ENCODE assay signal across 8 mouse cellular contexts in the genomic region with DNA sequence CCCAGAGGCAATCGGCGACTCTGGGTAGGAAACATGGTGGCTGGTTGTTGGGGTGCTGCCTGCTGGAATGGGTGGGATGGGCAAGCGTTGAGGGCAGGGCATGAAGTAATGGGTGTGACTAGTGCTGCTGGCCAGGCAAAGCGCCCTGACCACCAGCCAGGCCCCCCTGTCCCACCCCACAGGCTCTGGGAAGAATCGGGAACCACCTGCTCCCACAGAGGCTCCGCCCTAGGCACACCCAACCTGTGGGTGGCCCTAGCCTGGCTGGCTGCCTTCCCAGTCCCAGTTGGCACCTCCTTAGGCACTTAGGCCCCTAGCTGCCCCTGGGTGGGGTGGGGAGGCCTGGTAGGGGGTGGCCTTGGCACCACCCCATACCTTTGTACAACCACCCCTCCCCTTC. TPM values are rescaled to one million over a fixed set of nuclear protein-coding genes. Genes with fewer than 3 reads are reported as not detected.
DNase-seq lines count a peak whose midpoint lies in the region; ATAC-seq and TF ChIP-seq lines count a peak whose summit lies in the region.

No protein-coding gene starts in this region.

- H3K9me3 ChIP-seq in neural tube, embryonic 12.5 days, result no peaks in the 10 kb centered on the region
- H3K9me3 ChIP-seq in erythroblast, embryonic 14.5 days (ENCODE audit: control insufficient read depth, low read length), result no peaks in the 10 kb centered on the region

- DNase-seq in neural tube, embryonic 10.5 days (ENCODE audit: extremely low spot score, low spot score), result no peak
- peak; percentile 77 to 87 for DNase-seq in heart, postnatal 10 days
- peak; percentile 78 to 93 for DNase-seq in kidney, postnatal 25 days
- DNase-seq in embryo, embryonic 10.5 days (ENCODE audit: low spot score), result no peak
- DNase-seq in layer of hippocampus, adult 11-12 months (ENCODE audit: low spot score), result no peak

- H3K27ac ChIP-seq in neural tube, embryonic 12.5 days, result no peak overlapping the region

- 89% methylated on average over 6 of the region's 6 CpGs for WGBS in neural tube, embryonic 12.5 days

- no peak overlapping the region for H3K4me3 ChIP-seq in neural tube, embryonic 12.5 days
- H3K4me3 ChIP-seq in erythroblast, embryonic 14.5 days (replicated peaks), result peak overlapping the region; percentile 95
- H3K4me3 ChIP-seq in myocyte, result peak overlapping the region; percentile 2

- peak overlapping the region; percentile 35 for H3K9ac ChIP-seq in neural tube, embryonic 12.5 days

- H3K4me2 ChIP-seq in neural tube, embryonic 12.5 days (replicated peaks), result peak overlapping the region; percentile 9; the same call in 1 of the 2 replicates
- H3K4me2 ChIP-seq in myocyte (ENCODE audit: low read depth), result peak overlapping the region; percentile 54

- peak; percentile 32 for TF ChIP-seq POLR2A in myocyte (IDR thresholded peaks at IDR 0.05; ENCODE audit: insufficient read length, low read depth)

- H3K4me1 ChIP-seq in neural tube, embryonic 12.5 days, result peaks cover 44% of the 10 kb centered on the region
- H3K4me1 ChIP-seq in erythroblast, embryonic 14.5 days (ENCODE audit: control insufficient read depth), result peaks cover 95% of the 10 kb centered on the region

- H3K79me2 ChIP-seq in myocyte (ENCODE audit: control insufficient read depth, insufficient read depth), result peaks cover 45% of the 10 kb centered on the region

- H3ac ChIP-seq in myocyte (ENCODE audit: control insufficient read depth, insufficient read length), result no peak overlapping the region

- peaks cover 34% of the 10 kb centered on the region for H3K36me3 ChIP-seq in neural tube, embryonic 12.5 days
- H3K36me3 ChIP-seq in erythroblast, embryonic 14.5 days (ENCODE audit: control insufficient read depth), result peaks cover 62% of the 10 kb centered on the region
- H3K36me3 ChIP-seq in myocyte (ENCODE audit: control insufficient read depth, insufficient read depth), result peaks cover 19% of the 10 kb centered on the region

- no peak for ATAC-seq in neural tube, embryonic 12.5 days (ENCODE audit: low FRiP score, low read depth)

- intact Hi-C loops in heart, postnatal 10 days (cut with DNase I), result loop anchor here (1.0 kb wide), 1 partner anchor 19 kb away; a partner anchor contains a TSS

- no peaks in the 10 kb centered on the region for H3K27me3 ChIP-seq in neural tube, embryonic 12.5 days (replicated peaks)
- no peaks in the 10 kb centered on the region for H3K27me3 ChIP-seq in erythroblast, embryonic 14.5 days (ENCODE audit: control insufficient read depth)
- no peaks in the 10 kb centered on the region for H3K27me3 ChIP-seq in myocyte (ENCODE audit: control insufficient read depth, insufficient read depth, insufficient read length)

TF ChIP-seq in myocyte, 11 proteins besides CTCF, POLR2A, EP300 and RAD21:
- TF ChIP-seq USF1 (IDR thresholded peaks at IDR 0.05; ENCODE audit: low read depth) (no peak), SRF (IDR thresholded peaks at IDR 0.05; ENCODE audit: control insufficient read depth, insufficient read length, low read depth) (no peak), TCF3 (IDR thresholded peaks at IDR 0.05; ENCODE audit: insufficient read length, low read depth) (no peak), REST (IDR thresholded peaks at IDR 0.05; ENCODE audit: insufficient read depth, insufficient read length) (no peak), E2F4 (IDR thresholded peaks at IDR 0.05; ENCODE audit: insufficient read depth) (no peak), MAX (IDR thresholded peaks at IDR 0.05; ENCODE audit: low read depth) (no peak), TCF12 (IDR thresholded peaks at IDR 0.05; ENCODE audit: insufficient read depth, poor library complexity, severe bottlenecking) (no peak), MYOD1 (IDR thresholded peaks at IDR 0.05; ENCODE audit: control insufficient read depth in 1 of 3, insufficient read length in 2 of 3, low read depth in 2 of 3) (peak in 2 of 3 experiments; percentile 19 to 86), POLR2AphosphoS2 (IDR thresholded peaks at IDR 0.05; ENCODE audit: insufficient read length, low read depth) (peak; percentile 88), CEBPB (IDR thresholded peaks at IDR 0.05; ENCODE audit: insufficient read depth, poor library complexity, severe bottlenecking) (no peak), MYOG (IDR thresholded peaks at IDR 0.05; ENCODE audit: control insufficient read depth in 1 of 3, insufficient read depth in 1 of 3, insufficient read length in 2 of 3, low read depth in 2 of 3) (peak in 2 of 3 experiments; percentile 83 to 95)

RNA-seq across cellular contexts. Expression of a gene that starts 2.2 kb away (rescaled TPM):
- polyA plus RNA-seq in neural tube, embryonic 12.5 days (2016; fragmentation: Nextera tagmentation; extraction: Ambion mirVana), result 40.8 and 45.1 TPM in 2 replicates
- polyA plus RNA-seq in erythroblast, embryonic 14.5 days (2012), result 7.0 and 9.3 TPM in 2 replicates
- total RNA-seq in heart, postnatal 10 days (2021), result 100 to 1,000 TPM; 132 to 190 TPM
- polyA plus RNA-seq in myocyte (2012; fragmentation: generic; extraction: Trizol), result 131 TPM

RNA-seq across cellular contexts. Expression of a gene that starts 5.3 kb away (rescaled TPM):
- polyA plus RNA-seq in neural tube, embryonic 12.5 days (2016; fragmentation: Nextera tagmentation; extraction: Ambion mirVana), result 26.5 and 27.3 TPM in 2 replicates
- 0.15 and 0.52 TPM in 2 replicates for polyA plus RNA-seq in erythroblast, embryonic 14.5 days (2012)
- 1 to 10 TPM; 3.2 to 4.1 TPM for total RNA-seq in heart, postnatal 10 days (2021)
- polyA plus RNA-seq in myocyte (2012; fragmentation: generic; extraction: Trizol), result 10.0 TPM

RNA-seq across cellular contexts. Expression of a gene that starts 7.5 kb away (rescaled TPM):
- 396 and 422 TPM in 2 replicates for polyA plus RNA-seq in neural tube, embryonic 12.5 days (2016; fragmentation: Nextera tagmentation; extraction: Ambion mirVana)
- 139 and 144 TPM in 2 replicates for polyA plus RNA-seq in erythroblast, embryonic 14.5 days (2012)
- total RNA-seq in heart, postnatal 10 days (2021), result 1,000 to 10,000 TPM; 1,058 to 1,125 TPM
- polyA plus RNA-seq in myocyte (2012; fragmentation: generic; extraction: Trizol), result 1,163 TPM

RNA-seq across cellular contexts. Expression of a gene that starts 19.9 kb away (rescaled TPM):
- polyA plus RNA-seq in neural tube, embryonic 12.5 days (2016; fragmentation: Nextera tagmentation; extraction: Ambion mirVana), result 262 and 273 TPM in 2 replicates
- 3.9 and 4.3 TPM in 2 replicates for polyA plus RNA-seq in erythroblast, embryonic 14.5 days (2012)
- total RNA-seq in heart, postnatal 10 days (2021), result 100 to 1,000 TPM; 113 to 134 TPM
- polyA plus RNA-seq in myocyte (2012; fragmentation: generic; extraction: Trizol), result 54.2 TPM

RNA-seq across cellular contexts. Expression of a gene that starts 26.8 kb away (rescaled TPM):
- polyA plus RNA-seq in neural tube, embryonic 12.5 days (2016; fragmentation: Nextera tagmentation; extraction: Ambion mirVana), result 14.9 and 15.7 TPM in 2 replicates
- polyA plus RNA-seq in erythroblast, embryonic 14.5 days (2012), result 0.60 and 0.99 TPM in 2 replicates
- 1 to 10 TPM; 3.1 to 3.4 TPM for total RNA-seq in heart, postnatal 10 days (2021)
- polyA plus RNA-seq in myocyte (2012; fragmentation: generic; extraction: Trizol), result 23.5 TPM

Comparison
In these comparisons a context has a peak if more than half of its experiments do, and no peak if none do; other contexts are left out.
1. DNase-seq: peak in heart, postnatal 10 days (2 of 2) and kidney, postnatal 25 days (2 of 2); none in neural tube, embryonic 10.5 days (single experiment), embryo, embryonic 10.5 days (single experiment) and layer of hippocampus, adult 11-12 months (single experiment).